Mouse (Mus musculus): ENCODE measurements around the gene Tecpr1.
A peak's percentile ranks its signal among the peaks of the same experiment; 100 is the strongest.

Tecpr1 gene

DNA sequence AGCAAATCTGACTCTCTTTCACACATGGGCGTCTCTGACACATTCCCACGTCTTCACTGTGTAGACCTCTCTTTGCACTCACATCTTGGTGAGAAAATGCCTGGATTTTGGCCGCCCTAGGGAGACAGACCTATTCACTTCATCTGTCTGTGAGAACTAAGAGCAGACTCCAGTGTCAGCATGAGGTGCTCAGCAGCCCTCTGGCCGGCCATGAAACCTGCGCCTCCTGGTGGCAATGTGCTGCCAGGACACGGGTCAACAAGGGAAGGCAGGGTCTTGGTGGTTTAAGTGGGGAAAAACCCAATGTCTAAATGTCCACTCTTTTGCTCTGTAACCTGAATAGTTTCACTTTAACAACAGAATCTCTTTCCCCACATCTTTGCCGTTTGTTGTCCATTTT is 9.0 kb downstream of the Tecpr1 start:
- DNase-seq (ENCODE audit: extremely low spot score) = peak; percentile 63

DNA sequence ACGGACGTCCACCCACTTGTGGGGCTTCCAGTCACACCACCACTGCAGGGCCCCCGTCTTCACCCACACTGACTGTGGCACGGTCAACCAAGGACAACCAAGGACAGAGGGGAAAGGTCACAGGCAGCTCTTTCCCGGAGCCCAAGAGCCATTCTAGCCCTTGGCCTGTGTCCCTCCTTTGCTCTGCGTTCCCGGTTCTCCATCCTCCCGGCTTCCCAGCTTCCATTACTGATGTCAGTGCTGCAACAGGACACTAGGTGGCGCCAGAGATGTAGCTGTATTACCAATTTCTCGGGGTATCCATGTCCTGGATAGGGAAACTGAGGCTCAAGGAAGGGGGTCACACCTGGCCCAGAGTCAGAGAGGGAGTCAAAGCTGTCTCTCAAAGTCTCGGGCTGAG is 15.9 kb downstream of the Tecpr1 start:
- peak; percentile 41 for DNase-seq (ENCODE audit: extremely low spot score)

GRCm38 (mm10) chr5:144206069-144206468 is 17.3 kb downstream of the Tecpr1 start:
- no peak for DNase-seq (ENCODE audit: extremely low spot score)

GRCm38 (mm10) chr5:144204911-144205310 is 18.5 kb downstream of the Tecpr1 start:
- no peak for DNase-seq (ENCODE audit: extremely low spot score)

- DNase-seq (ENCODE audit: extremely low spot score) = no peak
Observed at GRCm38 (mm10) chr5:144204303-144204702, 19.1 kb downstream of the Tecpr1 start.

GRCm38 (mm10) chr5:144203398-144203959 is 19.9 kb downstream of the Tecpr1 start:
- no peak for DNase-seq (ENCODE audit: extremely low spot score)

DNA sequence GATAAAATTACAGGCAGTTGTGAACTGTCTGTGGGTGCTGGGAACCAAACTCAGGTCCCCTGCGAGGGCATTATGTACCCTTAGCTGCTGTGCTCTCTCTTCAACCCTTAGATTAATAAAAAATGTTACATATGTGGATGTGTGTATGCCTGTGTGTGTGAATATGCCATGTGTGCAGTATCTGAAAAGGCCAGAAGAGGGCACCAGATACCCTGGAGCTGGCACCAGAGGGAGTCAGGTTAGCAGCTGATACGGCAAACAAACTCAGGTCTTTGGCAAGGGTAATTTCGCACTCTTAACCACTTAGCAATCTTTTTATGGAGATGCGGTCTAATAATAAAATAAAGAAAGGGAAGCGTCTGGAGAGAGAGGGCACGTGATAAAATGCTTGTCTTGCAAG is 21.0 kb downstream of the Tecpr1 start:
- no peak for DNase-seq (ENCODE audit: extremely low spot score)

DNA sequence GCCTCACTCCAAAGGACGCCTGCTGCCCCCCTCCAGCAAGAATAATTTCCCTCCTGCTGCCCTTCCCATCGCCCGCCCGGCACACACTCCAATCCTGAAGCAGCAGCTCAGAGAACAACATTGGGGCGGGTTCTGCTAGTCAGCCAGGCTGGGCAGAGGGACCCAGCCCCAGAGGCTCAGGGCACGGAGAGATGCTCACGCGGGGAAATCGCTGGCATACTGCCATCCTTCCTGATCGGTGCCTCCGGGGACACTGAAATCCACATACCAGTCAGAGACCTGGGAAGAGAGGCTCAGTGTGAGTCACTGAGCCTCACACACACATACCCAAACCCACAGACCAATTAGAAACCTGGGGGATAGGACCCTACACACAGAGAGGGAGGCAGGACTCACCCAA is 22.8 kb downstream of the Tecpr1 start:
- no peak for DNase-seq (ENCODE audit: extremely low spot score)

DNA sequence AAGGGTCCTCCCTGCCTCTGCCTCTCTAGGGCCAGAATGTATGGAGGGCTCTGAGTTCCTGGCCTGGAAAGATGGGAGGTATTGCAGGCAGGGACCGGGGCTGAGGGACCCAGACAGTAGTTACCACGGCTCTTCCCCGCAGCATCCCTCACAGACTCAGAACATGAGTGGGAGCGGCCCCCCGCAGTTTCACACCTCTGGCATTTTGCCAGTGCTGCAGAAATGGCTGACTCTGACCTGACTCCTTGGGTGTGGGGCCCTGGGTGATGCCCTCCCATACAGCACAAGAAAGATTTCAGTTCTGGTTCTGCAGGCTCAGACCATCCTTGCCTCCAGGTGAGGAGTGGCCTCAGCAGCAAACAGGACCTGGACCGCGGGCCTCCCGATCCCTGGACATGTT is 27.8 kb downstream of the Tecpr1 start:
- no peak for DNase-seq (ENCODE audit: extremely low spot score)

GRCm38 (mm10) chr5:144194416-144194815 is 29.0 kb downstream of the Tecpr1 start:
- DNase-seq (ENCODE audit: extremely low spot score) = no peak

DNA sequence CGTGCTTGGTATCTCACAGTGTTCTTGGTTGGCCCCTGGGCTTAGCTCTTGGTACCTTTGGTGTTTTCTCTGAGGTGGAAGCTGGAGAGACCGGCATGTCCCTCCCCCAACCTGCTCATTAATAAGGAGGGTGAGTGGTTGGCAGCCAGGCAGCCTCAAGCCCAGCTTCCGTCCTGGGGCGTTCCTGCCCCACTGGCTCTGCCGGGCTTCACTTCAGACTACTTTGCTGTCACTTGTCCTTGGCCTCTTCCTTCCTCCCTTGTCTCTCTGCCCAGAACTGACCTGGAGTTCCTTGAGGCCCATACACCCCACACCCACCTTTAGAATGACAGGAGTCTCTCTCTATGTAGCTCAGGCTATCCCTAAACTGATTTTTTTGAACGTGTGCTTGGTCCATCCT is 30.7 kb downstream of the Tecpr1 start:
- DNase-seq (ENCODE audit: extremely low spot score) = no peak

- peak; percentile 51 for DNase-seq (ENCODE audit: extremely low spot score)
Observed at GRCm38 (mm10) chr5:144191026-144191425, 32.4 kb downstream of the Tecpr1 start.

GRCm38 (mm10) chr5:144189950-144190583 is 33.3 kb downstream of the Tecpr1 start, which contains the start of gene Bhlha15:
Gene Bhlha15 (plus strand): TSS chr5:144190286.
- peak; percentile 61 for DNase-seq (ENCODE audit: extremely low spot score)

DNA sequence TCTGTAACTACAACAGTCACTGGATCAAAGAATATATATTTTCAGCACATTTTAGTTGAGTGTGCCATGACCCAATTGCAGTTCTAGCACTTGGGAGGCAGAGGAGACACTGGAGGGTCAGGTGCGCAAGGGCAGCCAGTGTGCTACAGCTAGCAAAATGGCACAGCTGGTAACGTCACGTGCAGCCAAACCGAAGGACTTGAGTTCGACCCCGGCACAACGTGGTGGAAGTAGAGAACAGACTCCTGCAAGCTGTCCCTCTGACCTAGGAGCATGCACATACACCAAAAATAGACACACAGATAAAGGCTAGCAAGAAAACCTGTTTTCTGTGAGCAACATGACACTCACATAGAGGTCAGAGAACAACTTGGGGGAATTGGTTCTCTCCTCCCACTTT is 34.1 kb downstream of the Tecpr1 start:
- DNase-seq (ENCODE audit: extremely low spot score) = no peak

DNA sequence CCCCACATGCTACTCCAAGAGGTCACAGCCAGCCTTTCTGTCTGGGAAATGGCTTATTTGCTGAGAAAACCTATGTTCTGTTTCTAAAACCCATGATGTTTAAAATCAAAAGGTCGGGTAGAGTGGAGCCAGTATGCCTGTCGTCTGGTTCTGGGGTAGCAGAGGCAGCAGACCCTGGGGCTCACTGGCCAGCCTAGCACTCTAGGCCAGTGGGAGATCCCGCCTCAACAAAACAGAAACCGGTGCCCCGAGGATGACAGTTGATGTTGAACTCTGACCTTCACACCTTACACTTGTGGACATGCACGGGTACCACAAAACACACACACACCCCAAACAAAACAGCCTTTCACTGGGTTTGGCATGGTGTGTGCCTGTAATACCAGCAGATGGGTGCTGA is 35.0 kb downstream of the Tecpr1 start:
- DNase-seq (ENCODE audit: extremely low spot score) = no peak

- no peak for DNase-seq (ENCODE audit: extremely low spot score)
Observed at GRCm38 (mm10) chr5:144184350-144185045, 38.9 kb downstream of the Tecpr1 start.

DNA sequence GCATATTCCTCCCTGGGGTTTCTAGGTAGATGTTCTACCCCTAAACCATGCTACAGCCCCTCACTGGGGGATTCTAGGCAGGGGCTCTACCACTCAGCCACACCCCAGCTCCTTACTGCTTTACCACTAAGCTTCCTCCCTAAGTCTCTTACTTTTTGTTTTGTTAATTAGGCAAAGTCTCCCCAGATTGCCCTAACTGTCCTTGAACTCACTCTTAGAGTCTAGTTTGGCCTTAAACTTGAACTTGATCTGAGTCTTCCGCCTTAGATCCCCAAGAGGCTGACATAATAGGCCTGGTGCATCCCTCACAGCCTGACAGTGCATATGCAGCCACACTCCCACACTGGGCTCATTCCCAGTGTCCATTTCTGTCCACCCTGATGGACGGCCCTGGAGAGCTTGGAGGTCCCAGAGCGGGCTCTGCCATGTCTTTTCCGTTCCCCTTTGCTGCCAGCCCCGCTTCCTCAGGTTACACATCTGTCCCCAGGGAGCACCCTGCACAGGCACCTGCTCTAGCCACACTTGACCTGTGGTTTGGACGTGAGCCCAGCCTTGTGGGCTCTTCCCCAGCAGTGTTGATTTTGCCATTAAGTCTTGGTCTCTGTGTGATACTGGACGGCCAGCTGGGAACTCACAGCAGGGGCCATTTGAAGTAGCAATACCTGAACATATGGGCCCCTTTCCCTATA is 39.6 kb downstream of the Tecpr1 start:
- no peak for DNase-seq (ENCODE audit: extremely low spot score)

DNA sequence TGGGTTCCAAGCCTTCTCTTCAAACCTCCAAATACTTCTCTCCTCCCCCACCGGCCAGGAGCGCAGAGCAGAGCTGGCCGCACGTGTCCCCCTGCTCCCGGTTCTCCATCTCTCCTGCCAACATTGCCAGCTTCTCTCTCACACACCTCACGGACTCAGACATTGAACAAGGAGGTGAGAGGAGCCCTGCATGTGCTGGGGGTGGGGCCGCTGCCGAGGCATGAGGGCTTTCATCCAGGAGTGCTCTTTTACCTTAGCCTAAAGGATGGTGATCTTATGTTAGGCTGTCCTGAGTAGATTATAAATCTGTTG is 40.2 kb downstream of the Tecpr1 start:
- no peak for DNase-seq (ENCODE audit: extremely low spot score)

DNA sequence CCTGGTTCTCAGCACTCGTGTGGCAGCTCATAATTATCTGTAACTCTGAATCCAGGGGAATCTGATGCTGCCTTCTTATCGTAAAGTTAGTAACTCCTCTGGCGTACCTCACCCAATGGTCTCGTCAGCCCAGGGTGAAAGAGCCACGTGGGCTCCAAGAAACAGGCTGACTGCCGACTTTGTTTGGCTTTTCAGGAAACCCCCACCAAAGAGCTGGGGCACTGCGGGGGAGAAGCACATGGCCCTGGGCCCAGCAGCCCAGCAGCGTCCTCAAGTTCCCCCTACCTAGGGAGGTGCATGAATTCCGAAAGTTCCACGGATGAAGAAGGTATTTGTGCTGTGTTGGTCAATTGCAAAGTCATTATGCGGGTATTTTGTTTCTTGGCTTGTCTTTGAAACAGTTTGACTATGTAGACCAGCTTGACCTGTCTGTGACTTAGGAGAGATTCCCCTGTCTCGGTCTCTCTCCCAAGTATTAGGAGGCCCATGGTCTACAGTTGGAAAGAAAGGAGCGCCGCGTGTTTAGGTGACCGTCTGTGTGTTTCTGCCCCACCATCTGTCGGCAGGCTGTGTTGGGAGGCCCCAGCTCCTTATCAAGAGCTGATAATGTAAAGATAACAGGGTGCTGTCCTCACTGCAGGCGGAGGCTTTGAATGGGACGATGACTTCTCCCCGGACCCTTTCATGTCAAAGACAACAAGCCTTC is 40.7 kb downstream of the Tecpr1 start:
- DNase-seq (ENCODE audit: extremely low spot score) = no peak

DNA sequence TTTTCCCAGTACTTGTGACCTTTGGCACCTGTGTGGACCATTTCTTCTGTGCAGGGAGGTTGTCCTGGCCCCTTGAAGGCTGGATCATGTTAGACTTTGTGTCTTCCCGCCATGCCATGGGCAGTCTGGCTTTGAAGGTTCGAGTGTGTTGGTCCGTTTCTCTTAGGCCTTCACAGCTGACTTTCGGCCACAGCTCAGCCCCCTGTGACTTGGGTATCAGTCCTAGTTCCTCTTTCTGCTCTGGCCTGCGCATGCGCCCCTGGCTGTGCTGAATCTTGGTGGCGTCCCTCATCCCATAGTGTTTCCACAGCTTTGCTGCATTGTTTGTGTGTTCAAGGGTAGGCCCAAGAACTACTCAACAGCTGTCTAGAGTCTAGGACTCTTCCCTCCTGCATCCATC is 42.2 kb downstream of the Tecpr1 start:
- no peak for DNase-seq (ENCODE audit: extremely low spot score)

DNA sequence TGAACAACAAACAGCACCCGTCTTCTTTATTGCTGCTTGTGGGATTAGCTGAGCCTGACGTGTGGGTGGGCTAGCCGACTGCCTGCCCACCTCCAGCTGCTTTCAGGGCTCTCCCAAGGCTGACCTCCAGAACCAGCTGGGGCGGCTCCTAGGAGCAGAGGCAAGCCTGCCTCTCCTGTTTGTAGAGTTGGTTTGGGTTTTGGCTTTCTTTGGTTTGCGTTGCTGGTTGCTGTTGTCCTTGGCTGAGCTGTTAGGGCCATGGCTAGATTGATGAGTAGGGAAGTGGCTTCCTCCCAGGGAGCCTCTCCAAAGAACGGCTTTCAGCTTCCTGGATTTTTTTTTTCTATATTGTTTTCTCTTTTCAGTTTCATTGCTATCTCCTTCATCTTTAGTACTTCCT is 45.2 kb downstream of the Tecpr1 start:
- no peak for DNase-seq (ENCODE audit: extremely low spot score)

- DNase-seq (ENCODE audit: extremely low spot score) = no peak
Observed at GRCm38 (mm10) chr5:144173648-144174047, 49.8 kb downstream of the Tecpr1 start.

All from embryo, embryonic 9.5 days (tissue).